Mouse (Mus musculus): ENCODE data around the gene Dnajc11.

GRCm38 (mm10) chr4:152000906-152001305 lies 67.4 kb downstream of the Dnajc11 start:
- no peak for TF ChIP-seq CTCF (IDR thresholded peaks at IDR 0.05; ENCODE audit: extremely low read depth, insufficient read depth, insufficient read length, insufficient replicate concordance)
- TF ChIP-seq POLR2A (IDR thresholded peaks at IDR 0.05; ENCODE audit: low read depth, low read length) = no peak
